Mouse (Mus musculus) testis, adult 2 months (tissue): ENCODE measurements around the gene Hagh. TPM values are rescaled to one million over a fixed set of nuclear protein-coding genes. Genes with fewer than 3 reads are reported as not detected.
A peak's percentile ranks its signal among the peaks of the same experiment; 100 is the strongest.

Source experiments
- H3K27ac ChIP-seq: fragments of 200-500 bp; 2 replicates; pipeline ENCODE4 v1.5.1; 2012; ENCODE audit warnings: low read depth, low read length; ENCODE audit not compliant: control insufficient read depth, insufficient read depth
- H3K27me3 ChIP-seq: fragments of 200-500 bp; 2 replicates; pipeline ENCODE4 v1.6.1; 2012; ENCODE audit warnings: mild to moderate bottlenecking, low read length, moderate library complexity; ENCODE audit not compliant: control insufficient read depth, insufficient read depth
- H3K36me3 ChIP-seq: fragments of 200-500 bp; 2 replicates; pipeline ENCODE4 v1.6.1; 2012; ENCODE audit warnings: mild to moderate bottlenecking, low read length; ENCODE audit not compliant: control insufficient read depth, insufficient read depth
- H3K4me1 ChIP-seq: fragments of 200-500 bp; 2 replicates; pipeline ENCODE4 v1.6.1; 2012; ENCODE audit warnings: low read length; ENCODE audit not compliant: control insufficient read depth, insufficient read depth
- H3K4me3 ChIP-seq: fragments of 200-500 bp; 2 replicates; pipeline ENCODE4 v1.5.1; 2012; ENCODE audit warnings: low read depth, mild to moderate bottlenecking, low read length, moderate library complexity, mixed read lengths; ENCODE audit not compliant: control insufficient read depth
- CTCF ChIP-seq: fragments of 200-500 bp; IDR thresholded peaks from 2 replicates; pipeline ENCODE4 v1.5.1; 2012; ENCODE audit warnings: low read depth, mild to moderate bottlenecking, inconsistent platforms, low read length, moderate library complexity; ENCODE audit not compliant: control insufficient read depth, insufficient read depth, insufficient replicate concordance
- POLR2A ChIP-seq: fragments of 200-500 bp; IDR thresholded peaks from 2 replicates; pipeline ENCODE4 v1.6.1; 2012; ENCODE audit warnings: low read depth, mild to moderate bottlenecking, inconsistent platforms, low read length, moderate library complexity; ENCODE audit not compliant: control insufficient read depth
- polyA plus RNA-seq: library from polyadenylated mRNA; depleted of rRNA; stranded (reverse); fragments of >200 nt; gene quantifications from 2 replicates; pipeline ENCODE4 v1.2.3, GENCODE M21; 2012

The Hagh gene
- polyA plus RNA-seq, 1 experiment = 529 TPM

GRCm38 (mm10) chr17:24874989-24875388 lies 35.0 kb downstream of the Hagh start:
- Histone ChIP-seq H3K4me3 (peak overlapping the region; percentile 90), H3K36me3 (no peaks in the 10 kb centered on the region), H3K27me3 (no peaks in the 10 kb centered on the region), H3K27ac (no peak overlapping the region), H3K4me1 (no peaks in the 10 kb centered on the region; the same call in 1 of the 2 replicates)
- TF ChIP-seq POLR2A = no peak

- no peak overlapping the region for H3K27ac ChIP-seq
- H3K4me3 ChIP-seq = no peak overlapping the region
- no peaks in the 10 kb centered on the region for H3K36me3 ChIP-seq
- no peaks in the 10 kb centered on the region for H3K4me1 ChIP-seq
- TF ChIP-seq POLR2A = no peak
- H3K27me3 ChIP-seq = no peaks in the 10 kb centered on the region
Observed at GRCm38 (mm10) chr17:24877336-24878116, 37.6 kb downstream of the Hagh start.

GRCm38 (mm10) chr17:24878117-24878397 lies 38.1 kb downstream of the Hagh start:
- no peaks in the 10 kb centered on the region for H3K27me3 ChIP-seq
- H3K4me3 ChIP-seq = no peak overlapping the region
- H3K4me1 ChIP-seq = no peaks in the 10 kb centered on the region
- no peak overlapping the region for H3K27ac ChIP-seq
- TF ChIP-seq POLR2A = no peak
- TF ChIP-seq CTCF = no peak
- H3K36me3 ChIP-seq = no peaks in the 10 kb centered on the region

- TF ChIP-seq POLR2A (no peak), CTCF (no peak)
- Histone ChIP-seq H3K4me3 (no peak overlapping the region), H3K27ac (no peak overlapping the region), H3K27me3 (no peaks in the 10 kb centered on the region), H3K36me3 (no peaks in the 10 kb centered on the region), H3K4me1 (no peaks in the 10 kb centered on the region)
Observed at GRCm38 (mm10) chr17:24878531-24878930, 38.6 kb downstream of the Hagh start.

- Histone ChIP-seq H3K36me3 (no peaks in the 10 kb centered on the region; the same call in 1 of the 2 replicates), H3K27ac (no peak overlapping the region), H3K4me3 (no peak overlapping the region), H3K4me1 (peaks cover 6% of the 10 kb centered on the region; the same call in 1 of the 2 replicates), H3K27me3 (no peaks in the 10 kb centered on the region)
- 0 out of 2 replicates have a peak, but pooled peaks have one; percentile 8 for TF ChIP-seq POLR2A
- TF ChIP-seq CTCF = peak; percentile 38; the same call in 1 of the 2 replicates
Observed at GRCm38 (mm10) chr17:24881738-24882440, 41.9 kb downstream of the Hagh start.

- H3K27me3 ChIP-seq = no peaks in the 10 kb centered on the region
- no peak overlapping the region for H3K27ac ChIP-seq
- TF ChIP-seq POLR2A (0 out of 2 replicates have a peak, but pooled peaks have one; percentile 23), CTCF (no peak)
- H3K4me3 ChIP-seq = peak overlapping the region; percentile 99
- peaks cover 13% of the 10 kb centered on the region for H3K4me1 ChIP-seq
- H3K36me3 ChIP-seq = no peaks in the 10 kb centered on the region; the same call in none of the 2 replicates
Observed at GRCm38 (mm10) chr17:24884391-24884790, 44.4 kb downstream of the Hagh start.

GRCm38 (mm10) chr17:24885356-24886133 lies 45.6 kb downstream of the Hagh start:
- H3K4me3 ChIP-seq = peak overlapping the region; percentile 99
- H3K36me3 ChIP-seq = no peaks in the 10 kb centered on the region; the same call in none of the 2 replicates
- H3K27ac ChIP-seq = peak overlapping the region; percentile 98
- TF ChIP-seq POLR2A = 0 out of 2 replicates have a peak, but pooled peaks have one; percentile 16
- no peak for TF ChIP-seq CTCF
- H3K4me1 ChIP-seq = peaks cover 13% of the 10 kb centered on the region
- H3K27me3 ChIP-seq = no peaks in the 10 kb centered on the region
